Mouse (Mus musculus) embryonic facial prominence, embryonic 12.5 days (tissue): Measurements from ENCODE around the gene Tmem203. TPM values are rescaled to one million over a fixed set of nuclear protein-coding genes. Genes with fewer than 3 reads are reported as not detected.

Experiments
- ATAC-seq: fragments of 200-750 bp; cut with Nextera tagmentation; 2 replicates; pipeline ENCODE4 v1.8.0; 2017; ENCODE audit not compliant: insufficient number of reproducible peaks, insufficient read depth, low FRiP score, low TSS enrichment
- H3K27ac ChIP-seq: fragments of 300-500 bp; sonication (generic); 2 replicates; pipeline ENCODE4 v1.5.1; 2016; ENCODE audit warnings: mild to moderate bottlenecking
- H3K27me3 ChIP-seq: fragments of 300-500 bp; sonication (generic); 2 replicates; pipeline ENCODE4 v1.6.1; 2016; ENCODE audit warnings: mild to moderate bottlenecking, moderate library complexity
- H3K36me3 ChIP-seq: fragments of 300-500 bp; sonication (generic); 2 replicates; pipeline ENCODE4 v1.6.1; 2016; ENCODE audit warnings: mild to moderate bottlenecking
- H3K4me1 ChIP-seq: fragments of 300-500 bp; sonication (generic); 2 replicates; pipeline ENCODE4 v1.6.1; 2016
- H3K4me2 ChIP-seq: fragments of 300-500 bp; sonication (generic); replicated peaks from 2 replicates; pipeline ENCODE4 v1.6.1; 2016; ENCODE audit warnings: mild to moderate bottlenecking, moderate library complexity
- H3K4me3 ChIP-seq: fragments of 300-500 bp; sonication (generic); 2 replicates; pipeline ENCODE4 v1.5.1; 2016; ENCODE audit warnings: mild to moderate bottlenecking
- H3K9ac ChIP-seq: fragments of 300-500 bp; sonication (generic); 2 replicates; pipeline ENCODE4 v1.6.1; 2016; ENCODE audit warnings: mild to moderate bottlenecking, moderate library complexity
- H3K9me3 ChIP-seq: fragments of 300-500 bp; sonication (generic); 2 replicates; pipeline ENCODE4 v1.6.1; 2016; ENCODE audit warnings: mild to moderate bottlenecking, moderate library complexity
- WGBS: fragments of 180-500 bp; shearing (Covaris S2); methylation state at CpG from one replicate; pipeline ENCODE4 v1.1.7; 2016; 5-methylcytosine and 5-hydroxymethylcytosine counted together
- polyA plus RNA-seq: library from polyadenylated mRNA; unstranded; fragments of >200 nt; fragmentation: Nextera tagmentation; extraction: Ambion mirVana; gene quantifications from 2 replicates; pipeline ENCODE4 v1.2.1, GENCODE M21; 2016

The Tmem203 gene
- polyA plus RNA-seq, 1 experiment from 2014 or later, result 21.6 TPM

- H3K9ac ChIP-seq, result no peak overlapping the region
- H3K9me3 ChIP-seq, result no peaks in the 10 kb centered on the region
- H3K27me3 ChIP-seq, result peaks cover 54% of the 10 kb centered on the region
- WGBS, result 73% methylated on average over 8 of the region's 8 CpGs
- no peak overlapping the region for H3K4me3 ChIP-seq
- H3K27ac ChIP-seq, result no peak overlapping the region
- no peak for ATAC-seq
- H3K4me1 ChIP-seq, result peaks cover 3% of the 10 kb centered on the region; the same call in 1 of the 2 replicates
- no peaks in the 10 kb centered on the region for H3K36me3 ChIP-seq
- no peak overlapping the region for H3K4me2 ChIP-seq
Observed at GRCm38 (mm10) chr2:25297093-25297492, 41.9 kb downstream of the Tmem203 start.

- H3K4me1 ChIP-seq, result no peaks in the 10 kb centered on the region
- no peak overlapping the region for H3K9ac ChIP-seq
- H3K4me3 ChIP-seq, result no peak overlapping the region
- no peaks in the 10 kb centered on the region for H3K36me3 ChIP-seq
- no peak for ATAC-seq
- no peaks in the 10 kb centered on the region for H3K9me3 ChIP-seq
- H3K27ac ChIP-seq, result no peak overlapping the region
- peaks cover 49% of the 10 kb centered on the region for H3K27me3 ChIP-seq
- 82% methylated on average over 10 of the region's 10 CpGs for WGBS
- no peak overlapping the region for H3K4me2 ChIP-seq
Observed at GRCm38 (mm10) chr2:25298046-25298445, 42.8 kb downstream of the Tmem203 start.

- Histone ChIP-seq H3K27ac (no peak overlapping the region), H3K9ac (no peak overlapping the region), H3K9me3 (no peaks in the 10 kb centered on the region), H3K27me3 (peaks cover 46% of the 10 kb centered on the region), H3K4me3 (no peak overlapping the region), H3K36me3 (no peaks in the 10 kb centered on the region), H3K4me1 (peaks cover 9% of the 10 kb centered on the region; the same call in 1 of the 2 replicates), H3K4me2 (no peak overlapping the region)
- 72% methylated on average over 3 of the region's 3 CpGs for WGBS
- no peak for ATAC-seq
Observed at GRCm38 (mm10) chr2:25303452-25303851, 48.2 kb downstream of the Tmem203 start.

GRCm38 (mm10) chr2:25303931-25304656, 48.9 kb downstream of the Tmem203 start:
- WGBS, result 76% methylated on average over 7 of the region's 7 CpGs
- peak overlapping the region; percentile 46; the same call in 1 of the 2 replicates for H3K4me3 ChIP-seq

GRCm38 (mm10) chr2:25304657-25305541, 49.7 kb downstream of the Tmem203 start:
- H3K36me3 ChIP-seq, result no peaks in the 10 kb centered on the region
- WGBS, result 3% methylated on average over 45 of the region's 45 CpGs
- H3K9ac ChIP-seq, result peak overlapping the region; percentile 56
- ATAC-seq, result peak; percentile 57
- H3K9me3 ChIP-seq, result no peaks in the 10 kb centered on the region
- no peak overlapping the region for H3K27ac ChIP-seq
- peaks cover 9% of the 10 kb centered on the region; the same call in 1 of the 2 replicates for H3K4me1 ChIP-seq
- H3K27me3 ChIP-seq, result peaks cover 59% of the 10 kb centered on the region
- peak overlapping the region; percentile 84 for H3K4me2 ChIP-seq
- H3K4me3 ChIP-seq, result peak overlapping the region; percentile 46

More at GRCm38 (mm10) chr2:25303931-25304656, 48.9 kb downstream of the Tmem203 start:
- Histone ChIP-seq H3K27ac (no peak overlapping the region), H3K36me3 (no peaks in the 10 kb centered on the region), H3K4me1 (peaks cover 9% of the 10 kb centered on the region; the same call in 1 of the 2 replicates), H3K27me3 (peaks cover 52% of the 10 kb centered on the region), H3K4me2 (peak overlapping the region; percentile 84), H3K9me3 (no peaks in the 10 kb centered on the region), H3K9ac (no peak overlapping the region)
- ATAC-seq, result no peak

Other genes starting within 250 kb of the Tmem203 start
- gene Nsmf, start 201.1 kb upstream of the Tmem203 start, polyA plus RNA-seq, result 99.1 and 103 TPM in 2 replicates
- not detected in 2 replicates for gene Entpd8, start 175.1 kb upstream of the Tmem203 start, polyA plus RNA-seq
- 0.19 TPM in 1 of 2 replicates, not detected in the other for gene Noxa1, start 160.3 kb upstream of the Tmem203 start, polyA plus RNA-seq
- 21.3 and 24.7 TPM in 2 replicates for gene Nrarp, start 74.7 kb upstream of the Tmem203 start, polyA plus RNA-seq
- 3.1 and 3.9 TPM in 2 replicates for gene Tor4a, start 58.6 kb upstream of the Tmem203 start, polyA plus RNA-seq
- 119 and 121 TPM in 2 replicates for gene Nelfb, start 44.0 kb upstream of the Tmem203 start, polyA plus RNA-seq
- gene Stpg3, start 40.8 kb upstream of the Tmem203 start, polyA plus RNA-seq, result not detected in 2 replicates
- gene Fam166a, start 36.7 kb upstream of the Tmem203 start, polyA plus RNA-seq, result 1.1 TPM in 1 of 2 replicates, not detected in the other
- gene Tubb4b, start 30.7 kb upstream of the Tmem203 start, polyA plus RNA-seq, result 443 and 449 TPM in 2 replicates
- gene Slc34a3, start 21.1 kb upstream of the Tmem203 start, polyA plus RNA-seq, result not detected in 2 replicates
- gene Rnf224, start 18.7 kb upstream of the Tmem203 start, polyA plus RNA-seq, result not detected in 2 replicates
- gene Rnf208, start 13.2 kb upstream of the Tmem203 start, polyA plus RNA-seq, result 8.6 and 9.4 TPM in 2 replicates
- gene Cysrt1, start 13.0 kb upstream of the Tmem203 start, polyA plus RNA-seq, result not detected in 2 replicates
- gene AL732309.1, start 8.6 kb upstream of the Tmem203 start, polyA plus RNA-seq, result 3.8 and 4.2 TPM in 2 replicates
- 9.7 TPM in 2 replicates for gene Tprn, start 7.2 kb downstream of the Tmem203 start, polyA plus RNA-seq
- gene Ssna1, start 17.0 kb downstream of the Tmem203 start, polyA plus RNA-seq, result 218 and 231 TPM in 2 replicates
- 154 and 155 TPM in 2 replicates for gene Anapc2, start 17.0 kb downstream of the Tmem203 start, polyA plus RNA-seq
- gene Tmem210, start 32.7 kb downstream of the Tmem203 start, polyA plus RNA-seq, result not detected in 2 replicates
- gene Lrrc26, start 34.5 kb downstream of the Tmem203 start, polyA plus RNA-seq, result not detected in 2 replicates
- gene Grin1, start 63.7 kb downstream of the Tmem203 start, polyA plus RNA-seq, result 1.0 and 1.9 TPM in 2 replicates
- 66.5 and 75.8 TPM in 2 replicates for gene Man1b1, start 76.9 kb downstream of the Tmem203 start, polyA plus RNA-seq
- 25.0 and 27.0 TPM in 2 replicates for gene Dpp7, start 100.9 kb downstream of the Tmem203 start, polyA plus RNA-seq
- gene Uap1l1, start 110.2 kb downstream of the Tmem203 start, polyA plus RNA-seq, result 7.9 and 8.9 TPM in 2 replicates
- 51.4 and 51.6 TPM in 2 replicates for gene Sapcd2, start 116.9 kb downstream of the Tmem203 start, polyA plus RNA-seq
- 0.41 and 0.42 TPM in 2 replicates for gene Entpd2, start 140.4 kb downstream of the Tmem203 start, polyA plus RNA-seq
- gene Npdc1, start 143.9 kb downstream of the Tmem203 start, polyA plus RNA-seq, result 47.7 and 60.0 TPM in 2 replicates
- gene Fut7, start 167.8 kb downstream of the Tmem203 start, polyA plus RNA-seq, result not detected in 2 replicates
- gene Abca2, start 173.3 kb downstream of the Tmem203 start, polyA plus RNA-seq, result 4.8 and 5.2 TPM in 2 replicates
- 1.4 and 1.8 TPM in 2 replicates for gene Clic3, start 201.4 kb downstream of the Tmem203 start, polyA plus RNA-seq
- gene Paxx, start 205.7 kb downstream of the Tmem203 start, polyA plus RNA-seq, result 28.6 and 28.9 TPM in 2 replicates
- 0.70 and 0.96 TPM in 2 replicates for gene Ptgds, start 214.6 kb downstream of the Tmem203 start, polyA plus RNA-seq
- not detected in 2 replicates for gene Lcn12, start 238.5 kb downstream of the Tmem203 start, polyA plus RNA-seq
- 81.8 and 82.8 TPM in 2 replicates for gene Fbxw5, start 245.3 kb downstream of the Tmem203 start, polyA plus RNA-seq
- gene C8g, start 246.3 kb downstream of the Tmem203 start, polyA plus RNA-seq, result 6.3 and 6.4 TPM in 2 replicates